Mouse (Mus musculus) cortical plate, adult 2 months (tissue): ENCODE data around the gene Zfp646.

Source experiments
- CTCF ChIP-seq: fragments of 200-500 bp; IDR thresholded peaks from 2 replicates; pipeline ENCODE4 v1.5.1; 2011; ENCODE audit warnings: mild to moderate bottlenecking, control low read depth, low read length; ENCODE audit not compliant: insufficient read depth; ENCODE audit errors: extremely low read depth
- POLR2A ChIP-seq: fragments of 200-500 bp; IDR thresholded peaks from 2 replicates; pipeline ENCODE4 v1.6.1; 2011; ENCODE audit warnings: mild to moderate bottlenecking, low read length, control low read depth; ENCODE audit not compliant: insufficient read depth; ENCODE audit errors: extremely low read depth

DNA sequence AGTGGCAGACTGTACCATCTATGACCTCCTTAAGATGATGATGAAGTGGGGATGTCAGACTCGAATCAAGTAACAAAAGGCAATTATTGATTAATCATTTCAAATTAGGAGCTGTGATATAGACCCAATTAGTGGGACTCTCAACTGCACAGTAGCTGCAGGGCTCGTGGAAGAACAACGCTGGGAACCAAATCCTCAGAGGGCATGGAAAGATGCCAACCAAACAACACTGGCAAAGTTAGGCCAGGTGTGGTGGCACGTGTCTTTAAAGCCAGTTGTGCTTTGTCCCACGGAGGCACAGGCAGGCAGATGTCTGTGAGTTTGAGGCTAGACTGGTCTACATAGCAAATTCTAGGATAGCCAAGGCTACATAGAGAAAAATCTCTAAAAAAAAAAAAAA is 54.6 kb downstream of the Zfp646 start:
- TF ChIP-seq POLR2A = no peak
- TF ChIP-seq CTCF = no peak
